Mouse (Mus musculus) urinary bladder, postnatal 25 days (tissue): Measurements from ENCODE around the gene Dohh.

Experiments used
- DNase-seq: peaks from one replicate; pipeline ENCODE4 v3.0.0; 2022; ENCODE audit warnings: low spot score

Gene Dohh

DNA sequence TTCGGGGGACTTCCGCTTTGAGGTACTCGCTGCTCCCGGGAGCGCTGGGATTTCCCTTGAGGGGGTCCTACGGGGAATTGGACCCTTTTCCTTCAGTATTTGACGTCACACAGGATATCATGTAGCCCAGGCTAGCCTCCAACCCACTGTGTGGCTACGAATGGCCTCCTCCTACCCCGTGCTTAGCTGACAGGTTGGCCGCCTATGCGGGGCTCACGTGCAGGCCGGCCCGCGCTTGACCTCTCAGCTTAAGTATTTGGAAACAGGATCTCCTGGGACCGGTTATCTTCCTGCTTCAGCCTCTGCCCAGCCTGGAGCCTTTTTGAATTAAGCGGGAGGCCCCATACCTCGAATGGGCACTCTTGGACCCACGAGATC, 366 bp downstream of the Dohh start:
- DNase-seq: no peak

DNA sequence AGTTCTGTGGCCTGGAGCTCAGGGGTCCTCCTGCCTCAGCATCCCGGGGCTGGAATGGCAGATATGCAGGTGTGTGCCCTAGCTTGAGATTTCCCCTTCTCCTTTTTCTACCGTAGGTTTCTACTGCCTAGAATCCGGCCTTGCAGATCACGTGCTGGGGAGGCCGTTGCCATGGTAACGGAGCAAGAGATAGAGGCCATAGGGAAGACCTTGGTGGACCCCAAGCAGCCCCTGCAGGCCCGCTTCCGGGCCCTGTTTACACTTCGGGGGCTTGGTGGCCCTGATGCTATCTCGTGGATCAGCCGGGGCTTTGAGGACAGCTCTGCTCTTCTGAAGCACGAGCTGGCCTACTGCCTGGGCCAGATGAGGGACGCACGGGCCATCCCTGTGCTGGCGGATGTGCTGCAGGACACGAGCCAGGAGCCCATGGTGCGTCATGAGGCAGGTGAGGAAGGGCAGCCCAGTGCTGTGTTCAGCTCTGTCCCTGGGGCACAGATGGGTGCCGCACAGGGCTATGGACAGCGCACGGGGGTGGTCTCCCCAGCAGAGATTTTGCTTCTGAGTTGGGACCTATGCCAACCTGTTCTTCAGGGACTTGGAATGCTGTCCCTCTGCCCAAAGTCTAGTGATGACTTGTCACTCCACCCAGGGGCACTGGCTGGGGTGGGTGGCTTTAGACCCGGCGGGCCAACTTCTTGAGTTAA, 1.5 kb downstream of the Dohh start:
- no peak for DNase-seq

DNA sequence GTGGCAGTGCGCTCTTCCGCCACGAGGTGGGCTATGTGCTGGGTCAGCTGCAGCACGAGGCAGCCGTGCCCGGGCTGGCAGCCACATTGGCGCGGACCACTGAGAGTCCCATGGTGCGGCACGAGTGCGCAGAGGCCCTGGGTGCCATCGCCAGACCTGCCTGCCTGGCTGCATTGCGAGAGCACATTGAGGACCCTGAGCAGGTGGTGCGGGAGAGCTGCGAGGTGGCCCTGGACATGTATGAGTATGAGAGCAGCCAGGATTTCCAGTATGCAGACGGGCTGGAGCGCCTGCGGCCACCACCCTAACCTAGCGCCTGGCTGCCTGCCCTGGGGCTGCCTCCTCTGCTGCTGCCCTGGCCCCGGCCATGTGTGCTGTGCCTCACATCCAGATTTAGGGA, 3.5 kb downstream of the Dohh start:
- DNase-seq: no peak

DNA sequence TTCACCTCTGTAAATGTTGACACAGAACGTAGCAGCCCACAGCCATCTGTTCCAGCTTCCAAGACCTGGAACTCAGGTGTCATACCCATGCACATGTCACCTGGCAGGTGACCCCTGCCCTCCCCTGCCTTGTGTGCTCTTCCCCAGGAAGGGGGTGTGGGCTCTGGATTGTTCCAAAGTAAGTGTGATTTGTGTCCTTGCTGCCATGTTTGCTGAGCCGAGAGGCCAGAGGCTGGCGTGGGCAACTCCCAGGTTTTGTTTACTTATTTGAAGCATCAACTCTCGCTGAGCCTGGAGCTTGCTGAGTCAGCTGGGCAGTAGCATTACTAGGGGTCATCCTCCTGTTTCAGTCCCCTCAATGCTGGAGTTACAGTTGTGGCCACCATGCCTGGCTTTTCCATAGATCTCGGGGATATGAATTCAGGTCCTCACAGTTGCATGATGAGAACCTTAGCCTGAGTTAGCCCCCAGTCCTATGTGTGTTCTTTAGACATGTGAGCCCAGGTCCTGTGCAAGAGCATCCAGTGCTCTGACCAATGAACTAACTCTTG, 4.4 kb downstream of the Dohh start, which contains the start of gene Gm48552:
Gene Gm48552 (plus strand): TSS at position 501 of the 551 bp plus-strand sequence.
- no peak for DNase-seq

DNA sequence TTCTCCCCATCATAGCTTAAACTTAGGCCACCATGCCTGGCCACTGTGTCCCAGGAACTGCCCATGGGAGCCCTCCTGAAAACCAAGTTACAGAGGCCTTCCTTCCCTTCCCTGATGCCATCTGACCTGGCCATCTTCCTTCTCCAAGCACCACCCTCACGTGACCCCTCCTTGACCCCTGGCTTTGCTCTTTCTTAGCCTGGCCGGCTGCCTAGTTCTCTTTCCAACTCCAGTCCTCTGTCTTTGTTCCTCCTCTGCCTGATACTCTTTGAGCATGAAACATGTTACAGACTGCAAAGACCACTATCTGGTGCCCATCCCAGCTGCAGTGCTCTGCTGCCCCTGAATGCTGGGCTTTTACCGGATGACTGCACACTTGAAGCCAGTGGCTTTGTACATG, 5.1 kb downstream of the Dohh start:
- no peak for DNase-seq

DNA sequence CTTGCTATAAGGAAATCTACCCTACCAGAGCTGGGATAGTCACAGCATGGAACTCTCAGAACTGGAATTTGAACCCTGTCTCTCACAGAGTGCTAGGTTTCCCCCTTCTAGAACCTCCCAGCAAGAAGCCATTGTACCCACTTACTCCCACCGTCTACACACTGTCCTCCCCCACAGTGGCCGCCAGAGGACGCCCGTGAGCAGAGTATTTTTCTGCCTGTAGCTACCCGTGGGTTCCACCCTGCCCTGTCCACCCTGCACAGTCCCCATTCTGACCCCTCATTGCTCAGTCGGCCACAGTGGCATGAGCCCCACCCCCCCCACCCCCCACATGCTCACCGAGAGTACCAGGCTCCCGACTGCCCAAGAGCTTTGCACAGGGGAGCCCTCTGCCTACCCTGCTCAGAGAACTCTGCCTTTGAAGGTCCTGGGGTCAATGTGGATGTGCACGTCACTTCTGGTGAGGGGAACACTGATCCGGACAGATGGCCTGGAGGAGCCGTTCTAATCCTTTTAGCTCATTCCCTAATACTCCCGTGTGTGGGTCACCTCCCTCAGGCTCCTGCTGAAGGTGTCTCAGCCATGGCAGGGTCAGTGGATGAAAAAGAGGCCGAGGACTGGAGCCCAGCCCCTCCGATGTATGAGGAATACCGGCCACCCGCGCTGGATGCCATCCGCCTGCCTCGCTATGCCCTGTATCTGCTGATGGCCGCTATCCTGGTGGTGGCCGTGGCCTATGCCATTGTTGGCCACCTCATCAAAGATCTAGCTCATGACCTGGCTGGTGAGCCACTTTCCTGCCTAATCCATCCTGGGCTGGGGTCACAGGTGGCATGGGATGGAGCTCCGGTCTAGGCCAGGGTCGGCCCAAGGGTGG, 5.8 kb downstream of the Dohh start:
- peak; percentile 73 for DNase-seq

DNA sequence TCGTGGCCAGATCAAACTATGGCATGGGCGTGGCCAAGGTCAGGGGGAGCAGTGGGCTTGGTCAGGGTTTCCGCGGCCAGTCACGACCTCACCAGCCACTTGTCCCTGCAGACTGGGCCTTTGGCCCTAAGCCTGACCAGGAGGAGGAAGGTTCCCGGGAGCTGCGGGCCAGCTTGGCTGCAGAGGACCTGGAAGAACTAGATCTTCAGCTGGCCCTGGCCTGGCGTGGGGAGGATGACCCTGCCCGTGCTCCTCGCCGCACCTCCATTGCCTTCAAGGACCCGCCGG, 6.4 kb downstream of the Dohh start:
- DNase-seq: no peak

DNA sequence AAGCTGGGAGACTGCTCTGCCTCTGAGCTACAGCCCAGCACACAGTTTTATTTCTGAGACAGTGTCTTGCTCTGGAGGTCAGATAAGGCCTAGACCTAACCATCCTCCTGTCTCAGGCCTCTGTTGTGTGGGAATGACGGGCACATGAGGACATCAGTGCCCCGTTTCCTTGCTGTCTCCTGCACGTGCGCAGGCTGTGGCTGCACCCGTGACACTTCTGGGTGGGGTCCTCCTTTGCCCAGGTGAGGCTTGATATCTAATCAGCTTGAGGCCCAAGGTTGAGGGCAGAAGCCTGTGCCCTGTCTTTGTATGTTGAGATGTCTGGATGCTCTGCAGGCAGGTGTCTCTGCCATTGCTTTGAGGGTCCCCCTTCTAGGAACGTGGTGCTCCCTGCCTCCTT, 8.0 kb downstream of the Dohh start:
- DNase-seq: no peak

DNA sequence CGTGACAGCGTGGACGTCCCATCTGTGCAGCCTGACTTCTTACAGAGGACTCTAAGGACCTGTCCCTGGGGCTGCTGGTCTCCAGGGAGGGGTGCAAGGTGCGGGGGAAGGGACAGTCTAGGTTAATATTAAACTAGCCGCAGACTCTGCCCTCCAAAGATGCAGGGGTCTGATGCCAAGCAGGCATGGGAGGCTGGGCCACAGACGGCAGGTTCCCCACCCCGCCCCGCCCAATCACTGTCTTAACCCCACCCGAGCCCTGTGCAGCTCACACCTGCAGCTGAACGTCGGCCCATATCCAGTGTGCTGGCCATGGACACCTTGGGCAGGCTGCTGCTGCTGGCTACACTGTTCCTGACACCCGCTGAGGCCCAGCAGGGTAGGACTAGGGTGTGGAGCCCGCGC, 8.6 kb downstream of the Dohh start, which contains the start of gene Smim24:
Gene Smim24 (plus strand): TSS at position 271 of the 405 bp plus-strand sequence.
- no peak for DNase-seq

DNA sequence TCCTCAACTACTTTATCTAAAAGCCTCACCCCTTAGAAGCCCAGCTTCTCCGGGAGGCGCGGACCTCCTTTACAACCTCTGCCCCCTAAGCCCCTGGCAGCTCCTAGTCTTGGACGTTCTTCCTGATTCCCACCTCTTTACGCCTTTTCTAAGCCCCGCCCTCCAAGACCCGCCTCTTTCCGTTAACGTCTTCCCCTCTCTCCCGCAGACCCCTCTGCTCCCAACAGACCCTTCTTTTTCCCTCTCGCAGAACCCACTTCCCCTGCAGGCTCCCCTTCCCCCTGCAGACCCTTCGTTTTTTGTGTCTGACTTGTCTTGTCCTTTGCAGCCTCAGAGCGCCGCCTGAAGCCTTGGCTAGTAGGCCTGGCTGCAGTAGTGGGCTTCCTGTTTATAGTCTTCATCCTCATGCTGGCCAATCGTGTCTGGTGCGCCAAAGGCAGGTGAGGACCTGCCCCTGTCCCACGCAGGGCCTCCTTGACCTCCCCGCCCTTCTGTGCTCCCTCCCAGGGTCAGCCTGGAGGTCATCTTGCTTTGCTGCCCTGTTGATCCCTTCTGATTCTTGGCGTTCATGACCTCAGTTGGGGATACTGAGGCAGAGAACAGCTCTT, 9.3 kb downstream of the Dohh start:
- no peak for DNase-seq

DNA sequence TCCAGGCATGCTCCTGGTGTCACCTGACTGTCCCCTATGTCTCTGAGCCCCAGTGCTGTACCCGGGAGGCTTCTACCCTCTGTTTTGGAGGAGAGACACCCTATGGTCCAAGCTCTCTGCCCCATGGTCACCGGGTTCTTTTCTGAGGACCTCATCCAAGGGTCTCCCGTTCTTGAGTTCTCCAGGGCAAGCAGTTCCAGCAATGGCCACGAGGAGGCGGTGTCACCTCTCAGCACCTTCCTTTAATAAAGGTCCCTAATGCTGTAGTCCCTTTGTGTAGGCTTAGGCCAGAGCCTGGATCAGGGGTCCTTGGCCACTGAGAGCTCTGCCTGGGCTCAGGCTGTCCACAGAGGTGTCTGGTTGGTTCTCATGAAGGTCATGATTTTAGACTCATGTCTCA, 10.9 kb downstream of the Dohh start:
- DNase-seq: peak; percentile 64

DNA sequence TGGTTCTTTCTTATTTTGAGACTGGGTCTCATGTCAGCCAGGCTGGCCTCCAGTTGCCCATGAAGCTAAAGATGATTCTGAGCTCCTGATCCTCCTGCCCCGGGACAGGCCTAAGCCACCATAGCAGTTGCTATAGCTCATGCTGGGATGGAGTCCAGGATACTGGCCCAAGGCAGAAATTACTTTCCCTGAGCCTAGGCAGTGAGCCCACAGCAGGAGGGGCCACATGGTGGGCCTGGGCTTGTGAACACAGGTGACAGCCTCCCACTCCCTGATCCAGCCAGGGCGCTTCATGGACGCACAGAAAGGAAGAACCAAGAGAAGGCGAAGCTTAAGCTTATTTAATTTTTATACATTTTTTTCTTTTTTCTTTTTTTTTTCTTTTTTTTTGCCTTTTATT, 11.6 kb downstream of the Dohh start:
- no peak for DNase-seq

DNA sequence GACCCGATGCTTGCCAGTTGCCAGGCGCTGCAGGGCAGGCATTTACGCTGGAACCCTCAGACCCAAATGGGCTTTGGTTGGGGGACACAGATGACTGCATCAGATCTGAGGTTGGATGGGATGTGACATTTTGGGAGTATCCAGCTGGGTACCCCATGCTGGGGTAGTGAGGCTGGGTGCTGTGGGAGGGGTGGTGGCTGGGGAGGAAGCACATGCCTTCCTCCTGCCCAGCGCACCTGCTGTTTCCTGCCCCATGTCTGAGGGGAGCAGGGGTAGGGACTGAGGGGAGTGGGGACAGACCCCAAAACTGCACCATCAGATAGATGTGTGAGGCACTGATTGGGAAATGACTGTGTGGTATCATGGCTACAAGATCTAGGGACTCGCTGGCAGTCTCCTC, 12.5 kb downstream of the Dohh start:
- DNase-seq: no peak

DNA sequence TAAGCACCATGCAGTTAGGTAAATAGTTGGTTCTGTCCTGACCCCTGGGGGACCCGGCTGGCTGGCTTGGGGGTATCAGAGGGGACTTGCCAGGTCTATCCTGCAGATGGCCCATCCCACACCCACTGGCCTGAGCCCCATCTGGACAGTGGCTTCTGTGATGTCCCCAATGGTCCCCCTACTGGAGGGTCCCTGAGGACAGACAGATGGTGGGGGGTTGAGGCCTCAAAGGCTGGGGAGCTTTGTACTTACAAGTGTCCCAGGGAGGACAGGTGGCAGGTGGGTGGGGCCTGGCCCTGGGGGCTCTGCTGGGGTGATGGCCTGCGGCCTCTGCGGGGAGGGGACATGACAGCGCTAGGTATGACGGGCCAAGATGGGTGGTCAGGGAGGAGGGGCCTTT, 15.1 kb downstream of the Dohh start:
- DNase-seq: no peak

DNA sequence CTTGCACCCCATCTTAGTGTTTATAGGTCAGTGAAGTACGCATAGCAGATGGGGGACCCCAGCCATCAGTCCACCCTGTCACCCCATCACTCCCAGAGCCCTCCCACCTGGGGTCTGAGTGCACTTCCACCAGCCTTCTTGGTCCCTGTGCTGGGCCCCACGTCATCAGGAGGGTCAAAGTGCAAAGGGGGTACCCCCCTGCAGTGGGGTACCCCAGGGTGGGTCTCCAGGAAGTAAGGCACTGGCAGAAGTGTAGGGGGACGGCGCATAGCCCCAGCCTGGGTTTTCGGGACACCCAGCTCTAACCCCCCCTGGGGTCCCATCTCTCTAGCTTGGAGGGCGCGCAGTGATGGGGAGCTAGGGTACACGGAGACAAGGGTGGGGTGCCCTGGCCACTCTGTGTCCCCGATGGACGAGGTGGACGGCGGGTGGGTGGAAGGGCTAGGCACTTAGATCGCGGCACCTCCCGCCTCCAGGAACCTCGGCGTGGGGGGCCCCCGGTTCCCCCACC, 15.6 kb downstream of the Dohh start:
- no peak for DNase-seq

DNA sequence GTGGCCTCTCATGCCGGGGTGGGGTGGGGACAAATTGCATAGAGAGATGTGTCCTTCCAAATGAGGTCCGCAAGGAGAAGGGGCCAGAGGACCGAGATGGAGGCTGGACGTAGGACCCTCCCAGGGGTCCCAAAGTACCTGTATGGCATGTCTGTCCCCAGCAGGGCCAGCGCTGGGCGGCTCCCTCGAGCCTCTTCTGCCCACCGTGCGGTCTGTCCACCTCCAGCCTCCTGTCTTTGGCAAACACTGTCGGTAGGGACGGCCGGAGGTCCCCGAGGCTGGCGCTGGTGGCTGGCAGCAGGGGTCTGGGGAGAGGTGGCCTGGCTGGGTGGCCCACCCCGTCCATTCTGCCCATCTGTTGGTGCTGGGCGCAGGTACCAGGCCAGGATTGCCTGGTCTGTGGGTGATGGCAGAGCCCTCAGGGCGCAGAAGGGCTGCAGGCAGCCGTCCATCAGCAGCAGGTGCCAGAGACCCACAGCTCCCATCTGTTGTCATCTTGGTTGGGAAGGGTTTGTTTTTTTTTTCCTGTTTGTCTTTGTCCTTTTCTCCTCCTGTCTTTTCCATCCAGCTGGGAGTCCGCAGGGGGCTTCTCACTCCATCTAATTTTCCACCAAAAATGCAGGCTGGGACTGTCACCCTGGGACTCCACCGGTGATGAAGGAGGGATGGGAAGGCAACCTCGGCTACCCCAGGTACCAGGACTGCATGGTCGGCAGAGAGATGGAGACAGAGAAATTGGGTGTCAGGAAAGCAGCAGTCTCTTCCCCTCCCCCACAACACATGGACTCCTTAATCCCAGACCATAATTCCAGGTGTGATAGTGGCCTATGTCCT, 16.4 kb downstream of the Dohh start:
- no peak for DNase-seq

DNA sequence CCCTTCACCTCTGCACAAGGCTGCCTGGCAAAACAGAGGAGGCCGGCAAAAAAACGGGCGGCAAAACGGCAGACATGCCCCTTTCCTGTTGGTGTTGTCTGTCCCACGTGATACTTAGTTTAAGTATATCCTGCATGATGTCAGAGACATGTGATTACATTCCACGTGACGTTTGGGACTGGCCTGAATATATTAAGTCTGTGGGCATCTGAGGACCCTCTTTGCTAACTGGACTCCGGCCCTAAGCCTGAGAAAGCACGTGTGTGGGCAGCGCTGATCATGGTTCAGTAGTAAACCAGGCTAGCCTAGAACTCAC, 16.9 kb downstream of the Dohh start:
- DNase-seq: no peak

DNA sequence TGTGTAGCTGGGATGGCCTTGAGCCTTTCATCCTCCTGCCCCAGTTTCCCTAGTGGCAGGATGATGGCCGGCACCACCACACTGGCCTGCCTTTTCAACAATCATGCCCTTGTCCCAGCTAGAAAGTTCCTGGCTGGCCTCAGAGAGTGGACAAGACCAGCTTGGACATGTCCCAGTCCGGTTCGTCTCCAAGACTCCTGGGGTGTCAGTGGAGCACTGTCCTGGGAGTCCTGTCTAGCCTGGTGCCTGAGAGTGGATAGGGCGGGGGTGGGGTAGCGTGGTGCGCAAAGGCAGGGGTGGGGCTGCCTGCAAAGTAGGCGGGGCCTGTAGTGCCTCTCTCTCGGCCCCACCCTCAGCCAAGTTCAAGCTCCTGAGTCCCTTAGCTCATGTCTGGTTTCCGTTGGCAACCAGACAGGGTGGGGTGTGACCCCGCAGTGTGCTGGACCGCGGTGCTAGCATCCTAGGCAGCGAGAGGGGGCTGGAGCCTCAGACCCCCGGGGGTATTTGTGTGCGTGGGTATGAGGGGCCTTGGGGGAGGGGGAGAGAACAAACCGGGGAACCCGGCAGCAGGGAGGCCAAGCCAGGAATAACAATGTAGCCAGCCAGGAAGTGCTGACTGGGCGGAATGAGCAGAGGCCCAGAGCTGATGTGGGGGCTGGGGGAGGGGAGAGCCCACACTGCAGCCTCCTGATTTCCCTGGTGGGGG, 17.4 kb downstream of the Dohh start:
- peak; percentile 63 for DNase-seq

DNA sequence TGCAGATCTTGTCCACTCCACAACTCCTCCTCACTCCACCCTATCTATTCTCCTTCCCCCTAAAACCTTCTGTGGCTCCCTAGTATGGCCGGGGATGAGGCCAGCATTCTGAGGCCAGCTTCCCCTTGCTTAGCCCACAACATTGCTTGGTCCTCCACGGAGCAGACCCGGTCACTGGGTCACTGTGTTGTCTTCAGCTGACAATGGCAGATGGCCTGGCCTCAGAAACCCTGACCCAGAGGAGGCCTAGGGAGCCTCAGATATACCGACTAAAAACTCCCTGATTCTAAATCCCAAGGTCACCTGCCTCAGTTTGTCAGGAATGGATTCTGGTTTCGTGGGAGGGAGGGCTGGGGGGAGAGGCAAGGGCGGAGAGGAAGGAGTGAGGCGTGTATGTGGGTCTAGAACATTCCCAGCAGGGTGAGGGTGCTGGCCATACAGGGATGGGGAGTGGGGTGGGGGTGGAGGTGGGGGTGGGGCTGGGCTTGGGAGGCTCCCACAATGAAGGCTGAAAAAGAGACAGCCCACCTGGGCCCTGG, 18.1 kb downstream of the Dohh start:
- DNase-seq: no peak

DNA sequence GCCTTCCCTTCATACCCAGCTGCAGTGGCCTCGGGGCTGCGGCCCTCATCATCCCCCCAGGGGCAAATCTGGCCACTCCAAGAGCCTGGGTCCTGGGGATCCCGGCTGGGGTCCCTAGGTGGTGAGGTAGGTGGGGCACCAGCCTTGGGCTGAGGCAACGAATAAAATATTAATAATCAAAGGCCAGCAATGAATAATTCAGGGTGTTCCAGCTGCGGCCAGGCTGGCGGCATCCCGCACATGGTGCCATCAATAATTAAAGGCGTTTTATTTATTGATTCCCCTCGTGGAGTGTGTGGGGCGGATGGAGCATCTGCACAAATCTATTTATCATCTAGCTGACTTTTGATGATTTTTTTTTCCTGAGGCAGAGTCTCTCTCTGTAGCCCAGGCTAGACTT, 19.3 kb downstream of the Dohh start:
- DNase-seq: no peak

DNA sequence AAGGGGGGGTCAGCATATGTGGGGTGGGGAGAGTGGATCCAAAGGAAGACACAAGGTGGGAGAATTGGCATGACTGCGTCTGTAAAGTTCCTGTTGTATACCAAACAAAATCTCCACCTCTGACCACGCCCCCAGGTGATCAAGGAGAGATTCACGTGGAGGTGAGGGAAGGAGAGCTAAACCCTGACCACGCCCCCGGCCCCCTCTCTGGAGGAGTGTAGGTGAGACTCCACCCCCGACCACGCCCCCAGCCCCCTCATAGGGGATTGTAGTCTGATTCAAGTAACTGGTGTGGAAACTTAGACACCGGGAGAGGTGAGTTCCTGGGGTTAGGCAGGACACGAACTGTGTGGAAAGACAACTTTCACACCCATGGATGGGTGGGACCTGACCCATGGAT, 19.9 kb downstream of the Dohh start:
- DNase-seq: no peak
